Mouse (Mus musculus) cerebellum, postnatal 10 days (tissue): Measurements from ENCODE around the gene Tmod2.
"Not testable (repeated sequence)": the region's sequence is repeated elsewhere in the genome, so short reads cannot be mapped to it uniquely, and the experiment has no call there.

Experiments
- DNase-seq, 2 experiments: peaks; one replicate each; pipeline ENCODE4 v3.0.0; 2021; ENCODE audit warnings: mixed read lengths in 2 of 2

The Tmod2 gene

GRCm38 (mm10) chr9:75610571-75611493, at the start of gene Tmod2:
Tmod2 (minus strand) TSS chr9:75611325.
- DNase-seq, result peak; percentile 94 to 95

GRCm38 (mm10) chr9:75660917-75661316, 49.8 kb upstream of the Tmod2 start:
- no peak for DNase-seq

GRCm38 (mm10) chr9:75656456-75656855, 45.3 kb upstream of the Tmod2 start:
- not testable (repeated sequence) for DNase-seq

GRCm38 (mm10) chr9:75653981-75654911, 43.1 kb upstream of the Tmod2 start:
- DNase-seq, result no peak

GRCm38 (mm10) chr9:75645405-75645804, 34.3 kb upstream of the Tmod2 start:
- DNase-seq, result no peak

- DNase-seq, result peak; percentile 54
These were observed 23.1 kb upstream of the Tmod2 start for GRCm38 (mm10) chr9:75634226-75634625.

GRCm38 (mm10) chr9:75633603-75634002, 22.5 kb upstream of the Tmod2 start:
- no peak for DNase-seq

- DNase-seq, result peak; percentile 68 to 70
These were observed 21.8 kb upstream of the Tmod2 start for GRCm38 (mm10) chr9:75632902-75633301.

GRCm38 (mm10) chr9:75632111-75632510, 21.0 kb upstream of the Tmod2 start:
- DNase-seq, result peak; percentile 42 to 47

GRCm38 (mm10) chr9:75630823-75631454, 19.8 kb upstream of the Tmod2 start:
- DNase-seq, result no peak

- no peak for DNase-seq
These were observed 15.1 kb upstream of the Tmod2 start for GRCm38 (mm10) chr9:75626308-75626604.

- DNase-seq, result peak; percentile 80 to 85
These were observed 14.6 kb upstream of the Tmod2 start, which contains the start of gene Lysmd2 for GRCm38 (mm10) chr9:75625556-75626307. Lysmd2 (plus strand) TSS chr9:75625741.

GRCm38 (mm10) chr9:75624983-75625555, 13.9 kb upstream of the Tmod2 start:
- no peak for DNase-seq

- no peak for DNase-seq
These were observed 10.3 kb upstream of the Tmod2 start for GRCm38 (mm10) chr9:75621428-75621827.

GRCm38 (mm10) chr9:75619761-75620160, 8.6 kb upstream of the Tmod2 start:
- DNase-seq, result not testable (repeated sequence)

GRCm38 (mm10) chr9:75618836-75619400, 7.8 kb upstream of the Tmod2 start:
- DNase-seq, result no peak

- DNase-seq, result no peak
These were observed 5.4 kb upstream of the Tmod2 start for GRCm38 (mm10) chr9:75616560-75616959.

- peak; percentile 47 to 54 for DNase-seq
These were observed 1.2 kb downstream of the Tmod2 start for GRCm38 (mm10) chr9:75609965-75610364.

GRCm38 (mm10) chr9:75609505-75609904, 1.6 kb downstream of the Tmod2 start:
- DNase-seq, result peak; percentile 55 to 58

- no peak for DNase-seq
These were observed 3.6 kb downstream of the Tmod2 start for GRCm38 (mm10) chr9:75607496-75607895.

- no peak for DNase-seq
These were observed 9.6 kb downstream of the Tmod2 start for GRCm38 (mm10) chr9:75601510-75601909.
